ENCODE assay signal across 20 mouse cellular contexts in the genomic region with DNA sequence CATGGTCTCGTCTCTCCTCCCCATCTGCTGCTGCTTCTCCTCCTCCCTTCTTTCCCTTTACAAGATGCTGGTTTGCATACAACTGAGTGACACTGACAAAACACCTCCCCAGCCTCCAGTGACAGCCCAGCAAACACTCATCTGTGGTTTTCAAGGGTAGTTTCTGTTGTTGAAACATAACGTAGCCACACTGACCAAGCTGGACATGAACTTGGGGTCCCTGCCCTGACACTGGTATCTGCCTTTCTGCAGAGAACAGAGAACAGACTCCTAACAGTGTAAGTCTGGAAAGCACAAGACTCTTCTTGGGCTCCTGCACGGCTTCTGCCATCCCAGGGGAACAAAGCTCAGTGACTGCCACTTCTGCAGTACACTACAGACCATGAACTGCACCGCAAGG. TPM values are rescaled to one million over a fixed set of nuclear protein-coding genes. Genes with fewer than 3 reads are reported as not detected.
A peak's percentile ranks its signal among the peaks of the same experiment; 100 is the strongest.
DNase-seq lines count a peak whose midpoint lies in the region; ATAC-seq and TF ChIP-seq lines count a peak whose summit lies in the region.
"Had no signal": no experiment of that assay in that cellular context is flagged by ENCODE, and none has a peak within 500 bp of the region (broad histone marks: within the 10 kb centered on the region; RNA-seq: fewer than 3 reads in every experiment).

No protein-coding gene starts in this region.

- no peak overlapping the region for H3K9ac ChIP-seq in kidney, postnatal 0 days (ENCODE audit: low read depth, low read length)
- H3K9ac ChIP-seq in midbrain, embryonic 11.5 days (ENCODE audit: low read length), result no peak overlapping the region
- H3K9ac ChIP-seq in midbrain, embryonic 14.5 days (replicated peaks; ENCODE audit: low read length), result no peak overlapping the region
- H3K9ac ChIP-seq in liver, embryonic 15.5 days, result no peak overlapping the region
- H3K9ac ChIP-seq in forebrain, embryonic 16.5 days (replicated peaks; ENCODE audit: low read depth, low read length), result no peak overlapping the region
- H3K9ac ChIP-seq: forebrain, postnatal 0 days; hindbrain, embryonic 15.5 days; neural tube, embryonic 12.5 days had no signal

- H3K27ac ChIP-seq in kidney, postnatal 0 days, result peak overlapping the region; percentile 4; the same call in 1 of the 2 replicates
- H3K27ac ChIP-seq in midbrain, embryonic 11.5 days (ENCODE audit: low read depth, low read length), result no peak overlapping the region
- H3K27ac ChIP-seq in midbrain, embryonic 14.5 days (replicated peaks; ENCODE audit: low read depth, low read length), result no peak overlapping the region
- H3K27ac ChIP-seq in liver, embryonic 15.5 days (replicated peaks), result peak overlapping the region; percentile 81
- no peak overlapping the region for H3K27ac ChIP-seq in forebrain, embryonic 16.5 days (ENCODE audit: low read length)
- H3K27ac ChIP-seq: hindbrain, embryonic 15.5 days; neural tube, embryonic 12.5 days had no signal

- no peak for DNase-seq in kidney, postnatal 0 days (ENCODE audit: low spot score)
- no peak for DNase-seq in kidney, postnatal 25 days
- DNase-seq in midbrain, embryonic 11.5 days (ENCODE audit: low spot score, missing footprints), result peak; percentile 28
- no peak for DNase-seq in midbrain, embryonic 14.5 days
- DNase-seq in kidney, adult 18-20 months, result no peak
- DNase-seq: adrenal gland, postnatal 25 days; cerebellum, adult 9-11 months; gastrocnemius, postnatal 36 days; heart, postnatal 10 days; kidney, adult 11 months; lung, postnatal 4 days; retina, postnatal 1 day; thymus, postnatal 14 days had no signal

- H3K4me2 ChIP-seq in kidney, postnatal 0 days (ENCODE audit: low read length), result no peak overlapping the region
- H3K4me2 ChIP-seq in midbrain, embryonic 11.5 days, result no peak overlapping the region
- H3K4me2 ChIP-seq in midbrain, embryonic 14.5 days (ENCODE audit: low read length), result no peak overlapping the region
- no peak overlapping the region for H3K4me2 ChIP-seq in liver, embryonic 15.5 days
- no peak overlapping the region for H3K4me2 ChIP-seq in forebrain, embryonic 16.5 days (ENCODE audit: low read length)
- H3K4me2 ChIP-seq: hindbrain, embryonic 15.5 days; neural tube, embryonic 12.5 days had no signal

- WGBS in kidney, postnatal 0 days, result 78% methylated on average over 4 of the region's 4 CpGs
- 84% methylated on average over 4 of the region's 4 CpGs for WGBS in midbrain, embryonic 11.5 days
- WGBS in midbrain, embryonic 14.5 days, result 85% methylated on average over 4 of the region's 4 CpGs
- WGBS in liver, embryonic 15.5 days (ENCODE audit: insufficient replicate concordance), result 70% methylated on average over 4 of the region's 4 CpGs
- WGBS in forebrain, embryonic 16.5 days, result 80% methylated on average over 4 of the region's 4 CpGs

- H3K4me1 ChIP-seq in kidney, postnatal 0 days (replicated peaks; ENCODE audit: insufficient read depth, low read length), result peaks cover 27% of the 10 kb centered on the region
- no peaks in the 10 kb centered on the region for H3K4me1 ChIP-seq in midbrain, embryonic 11.5 days (ENCODE audit: control insufficient read depth, insufficient read depth, low read length)
- H3K4me1 ChIP-seq in midbrain, embryonic 14.5 days (ENCODE audit: control insufficient read depth, insufficient read depth, low read length), result no peaks in the 10 kb centered on the region
- peaks cover 75% of the 10 kb centered on the region for H3K4me1 ChIP-seq in liver, embryonic 15.5 days (replicated peaks)
- peaks cover 5% of the 10 kb centered on the region for H3K4me1 ChIP-seq in forebrain, embryonic 16.5 days (replicated peaks; ENCODE audit: control insufficient read depth, insufficient read depth, low read length)
- H3K4me1 ChIP-seq: neural tube, embryonic 12.5 days had no signal

- H3K27me3 ChIP-seq in kidney, postnatal 0 days (ENCODE audit: insufficient read depth, low read length), result no peaks in the 10 kb centered on the region
- H3K27me3 ChIP-seq in midbrain, embryonic 11.5 days (ENCODE audit: control insufficient read depth, insufficient read depth, low read length), result no peaks in the 10 kb centered on the region
- no peaks in the 10 kb centered on the region for H3K27me3 ChIP-seq in midbrain, embryonic 14.5 days (ENCODE audit: control insufficient read depth, insufficient read depth, low read length)
- no peaks in the 10 kb centered on the region for H3K27me3 ChIP-seq in liver, embryonic 15.5 days
- no peaks in the 10 kb centered on the region for H3K27me3 ChIP-seq in forebrain, embryonic 16.5 days (replicated peaks; ENCODE audit: control insufficient read depth, insufficient read depth, low read length)
- H3K27me3 ChIP-seq: hindbrain, embryonic 15.5 days; neural tube, embryonic 12.5 days had no signal

- no peak for ATAC-seq in kidney, postnatal 0 days (replicated peaks; ENCODE audit: low FRiP score, low read depth)
- ATAC-seq in midbrain, embryonic 11.5 days (ENCODE audit: low FRiP score), result no peak
- ATAC-seq in midbrain, embryonic 14.5 days (ENCODE audit: low FRiP score, low TSS enrichment), result no peak
- no peak for ATAC-seq in liver, embryonic 15.5 days (ENCODE audit: insufficient read depth)
- ATAC-seq in forebrain, embryonic 16.5 days, result no peak
- ATAC-seq: activated CD4-positive, CD25-positive, alpha-beta regulatory T cell, adult 4 months; forebrain, postnatal 0 days had no signal

- H3K36me3 ChIP-seq in kidney, postnatal 0 days (ENCODE audit: insufficient read depth, low read length), result no peaks in the 10 kb centered on the region
- H3K36me3 ChIP-seq in midbrain, embryonic 11.5 days (ENCODE audit: control insufficient read depth, insufficient read depth, low read length), result no peaks in the 10 kb centered on the region
- H3K36me3 ChIP-seq in midbrain, embryonic 14.5 days (ENCODE audit: control insufficient read depth, insufficient read depth, low read length), result no peaks in the 10 kb centered on the region
- H3K36me3 ChIP-seq in liver, embryonic 15.5 days (replicated peaks), result 0 out of 2 replicates have a peak, but pooled peaks cover 2% of the 10 kb centered on the region
- no peaks in the 10 kb centered on the region for H3K36me3 ChIP-seq in forebrain, embryonic 16.5 days (ENCODE audit: control insufficient read depth, insufficient read depth)
- H3K36me3 ChIP-seq: hindbrain, embryonic 15.5 days; neural tube, embryonic 12.5 days had no signal

- H3K4me3 ChIP-seq in kidney, postnatal 0 days (replicated peaks; ENCODE audit: low read depth, low read length), result no peak overlapping the region
- H3K4me3 ChIP-seq in midbrain, embryonic 11.5 days (ENCODE audit: low read depth, low read length), result no peak overlapping the region
- no peak overlapping the region for H3K4me3 ChIP-seq in midbrain, embryonic 14.5 days (replicated peaks; ENCODE audit: low read depth, low read length)
- H3K4me3 ChIP-seq in liver, embryonic 15.5 days (replicated peaks), result no peak overlapping the region
- no peak overlapping the region for H3K4me3 ChIP-seq in forebrain, embryonic 16.5 days (replicated peaks; ENCODE audit: low read length)
- H3K4me3 ChIP-seq: erythroblast, embryonic 14.5 days; hindbrain, embryonic 15.5 days; neural tube, embryonic 12.5 days had no signal

- no peak for TF ChIP-seq CTCF in kidney, postnatal 0 days (IDR thresholded peaks at IDR 0.05; ENCODE audit: low read depth)

- no peaks in the 10 kb centered on the region for H3K9me3 ChIP-seq in kidney, postnatal 0 days (replicated peaks; ENCODE audit: low read length)
- no peaks in the 10 kb centered on the region for H3K9me3 ChIP-seq in midbrain, embryonic 11.5 days (ENCODE audit: control insufficient read depth, low read length)
- no peaks in the 10 kb centered on the region for H3K9me3 ChIP-seq in midbrain, embryonic 14.5 days (ENCODE audit: control insufficient read depth, low read length)
- H3K9me3 ChIP-seq in liver, embryonic 15.5 days (replicated peaks), result no peaks in the 10 kb centered on the region
- no peaks in the 10 kb centered on the region for H3K9me3 ChIP-seq in forebrain, embryonic 16.5 days (ENCODE audit: control insufficient read depth, low read length)
- H3K9me3 ChIP-seq: hindbrain, embryonic 15.5 days; neural tube, embryonic 12.5 days had no signal

RNA-seq across cellular contexts. Expression of a gene that starts 29.7 kb away (rescaled TPM):
- 61.3 and 68.5 TPM in 2 replicates for polyA plus RNA-seq in kidney, postnatal 0 days (2015; fragmentation: Nextera tagmentation; extraction: Ambion mirVana)
- polyA plus RNA-seq in midbrain, embryonic 11.5 days (2014; fragmentation: Nextera tagmentation; extraction: Ambion mirVana), result 36.3 and 36.5 TPM in 2 replicates
- 14.5 and 17.7 TPM in 2 replicates for polyA plus RNA-seq in midbrain, embryonic 14.5 days (2014; fragmentation: Nextera tagmentation; extraction: Ambion mirVana)
- polyA plus RNA-seq in liver, embryonic 15.5 days (2015; fragmentation: Nextera tagmentation; extraction: Ambion mirVana), result 46.7 and 50.5 TPM in 2 replicates
- 19.8 and 20.0 TPM in 2 replicates for polyA plus RNA-seq in forebrain, embryonic 16.5 days (2015; fragmentation: Nextera tagmentation; extraction: Ambion mirVana)

Comparison
In these comparisons a context has a peak if more than half of its experiments do, and no peak if none do; other contexts are left out.
1. H3K27ac ChIP-seq: peak in kidney, postnatal 0 days (single experiment) and liver, embryonic 15.5 days (single experiment); none in midbrain, embryonic 11.5 days (single experiment), midbrain, embryonic 14.5 days (single experiment) and forebrain, embryonic 16.5 days (single experiment).